Mouse (Mus musculus): ENCODE measurements around the gene Pald1. TPM values are rescaled to one million over a fixed set of nuclear protein-coding genes. Genes with fewer than 3 reads are reported as not detected.

Pald1 gene
- not detected for polyA plus RNA-seq (2017; shearing (Covaris generic))

DNA sequence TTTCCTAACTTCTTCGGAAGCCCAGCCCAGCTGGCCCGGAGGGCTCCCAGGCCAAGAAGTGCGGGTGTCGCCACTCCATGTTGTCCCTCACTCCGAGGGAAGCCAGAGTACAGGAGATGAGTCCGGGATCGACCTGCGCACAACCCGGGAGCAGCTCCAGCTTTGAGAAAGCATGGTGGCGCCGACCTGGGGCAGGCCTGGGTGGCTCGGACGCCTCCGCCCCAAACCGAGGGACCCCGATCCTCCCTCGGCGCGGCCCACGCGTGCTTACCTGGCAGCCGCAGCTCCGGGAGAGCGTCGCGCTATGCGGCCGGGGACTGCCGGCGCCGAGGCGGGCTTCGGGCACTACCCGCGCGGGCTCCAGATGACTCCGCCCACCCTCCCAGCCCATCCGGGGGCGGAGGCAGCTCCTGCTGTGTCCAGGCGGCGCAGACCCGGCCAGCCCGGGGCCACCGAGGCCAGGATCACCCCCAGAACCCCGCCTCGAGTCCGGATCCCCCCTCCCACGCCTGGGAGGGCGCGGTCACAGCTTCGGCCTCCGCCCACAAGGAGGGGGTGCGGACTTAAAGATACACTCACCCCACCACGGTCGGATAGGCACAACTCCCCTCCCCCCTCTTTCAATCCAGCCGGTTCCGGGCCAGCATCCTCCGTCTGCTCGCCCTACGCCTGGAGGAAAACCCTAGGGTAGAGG, at the start of gene Pald1:
Pald1 (minus strand) TSS at position 510 of the 694 bp plus-strand sequence.

GRCm38 (mm10) chr10:61417672-61418071, 34.3 kb upstream of the Pald1 start, which contains the start of gene Nodal:
Gene Nodal (plus strand): TSS chr10:61417972.

GRCm38 (mm10) chr10:61297477-61297876, 85.9 kb downstream of the Pald1 start, which contains the start of gene Prf1:
Gene Prf1 (plus strand): TSS chr10:61297833.

DNA sequence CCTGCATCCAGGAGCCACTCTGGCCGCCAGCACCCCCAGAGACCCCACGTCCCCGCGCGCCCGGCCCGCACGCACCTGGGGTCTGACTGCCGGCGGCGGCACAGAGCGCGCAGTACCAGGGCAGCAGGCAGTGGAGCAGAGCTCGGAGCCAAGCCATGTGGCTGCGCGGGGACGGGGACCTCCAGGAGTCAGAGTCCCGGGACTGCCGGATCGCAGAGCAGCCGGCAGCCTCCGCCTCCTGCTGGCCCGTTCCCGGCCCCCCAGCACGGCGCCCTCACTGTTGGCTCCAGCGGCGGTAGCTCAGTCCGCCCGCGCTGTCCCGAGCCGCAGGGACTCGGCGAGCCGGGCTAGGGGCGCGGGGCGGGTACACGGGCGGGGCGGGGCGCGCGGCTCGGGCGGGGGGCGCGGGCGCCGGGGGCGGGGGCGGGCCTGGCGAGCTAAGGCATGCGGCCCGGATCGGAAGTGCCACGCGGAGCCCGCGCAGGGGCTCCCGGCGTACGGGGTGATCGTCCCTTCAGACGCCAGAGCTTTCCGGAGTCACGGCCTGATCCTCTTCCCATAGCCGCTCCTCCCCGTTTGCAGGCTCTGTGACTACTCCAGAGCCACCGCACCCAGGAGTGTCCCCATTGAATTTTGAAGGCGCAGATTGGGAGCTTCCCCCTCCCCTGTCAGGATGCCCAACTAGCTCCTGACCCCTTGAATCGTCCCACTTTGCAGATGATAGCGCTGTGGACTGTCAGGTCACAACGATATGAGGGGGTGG, 110.1 kb downstream of the Pald1 start, which contains the start of gene Adamts14:
Adamts14 (minus strand) TSS at position 358 of the 763 bp plus-strand sequence.

Other genes starting within 250 kb of the Pald1 start
- 99.9 TPM for gene Sgpl1, start 235.8 kb downstream of the Pald1 start, polyA plus RNA-seq (2017; shearing (Covaris generic))
- gene Tbata, start 211.6 kb downstream of the Pald1 start, polyA plus RNA-seq (2017; shearing (Covaris generic)), result not detected
- gene Adamts14, start 110.1 kb downstream of the Pald1 start, polyA plus RNA-seq (2017; shearing (Covaris generic)), result 0.36 TPM
- 16.3 TPM for gene Prf1, start 85.7 kb downstream of the Pald1 start, polyA plus RNA-seq (2017; shearing (Covaris generic))
- not detected for gene Nodal, start 34.4 kb upstream of the Pald1 start, polyA plus RNA-seq (2017; shearing (Covaris generic))
- gene Eif4ebp2, start 69.1 kb upstream of the Pald1 start, polyA plus RNA-seq (2017; shearing (Covaris generic)), result 7.3 TPM
- gene Lrrc20, start 92.3 kb upstream of the Pald1 start, polyA plus RNA-seq (2017; shearing (Covaris generic)), result 10.7 TPM
- not detected for gene Npffr1, start 212.0 kb upstream of the Pald1 start, polyA plus RNA-seq (2017; shearing (Covaris generic))